Mouse (Mus musculus): ENCODE measurements at regions not wholly inside any gene's neighbourhood (a gene's known extent, or its start where the extent isn't known, plus 50 kb on each side); places are given as distances from the start of the nearest gene placed in this dataset.

DNA sequence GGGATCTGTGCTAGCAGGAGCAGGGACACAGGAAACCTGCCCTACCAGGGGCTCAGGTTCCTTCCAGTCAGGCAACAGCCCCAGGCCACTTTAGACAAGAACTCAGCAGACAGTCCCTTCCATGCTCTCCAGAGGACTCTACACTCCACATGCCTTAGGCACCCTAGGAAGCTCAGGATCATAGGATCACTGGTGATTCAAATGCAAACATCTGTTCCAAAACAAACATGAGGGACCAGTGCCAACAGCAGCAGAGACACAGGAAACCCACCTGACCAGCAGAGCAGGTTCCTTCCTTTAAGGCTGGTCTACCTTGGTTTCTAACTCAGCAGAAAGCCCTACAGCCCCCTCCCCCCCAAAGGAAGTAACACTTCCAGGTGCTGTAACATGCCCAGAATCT, 236.5 kb upstream of the Actrt1 start:
- H3K9me3 ChIP-seq (ENCODE audit: low read depth, low read length), result no peaks in the 10 kb centered on the region
- no peaks in the 10 kb centered on the region for H3K36me3 ChIP-seq (ENCODE audit: insufficient read depth)
- TF ChIP-seq CTCF (IDR thresholded peaks at IDR 0.05; ENCODE audit: low read depth), result no peak
- no peaks in the 10 kb centered on the region for H3K27me3 ChIP-seq (ENCODE audit: insufficient read depth, low read length)
- H3K4me1 ChIP-seq (ENCODE audit: insufficient read depth), result no peaks in the 10 kb centered on the region
- no peak overlapping the region for H3K4me3 ChIP-seq (ENCODE audit: low read depth, low read length)
- DNase-seq, result peak; percentile 0
- ATAC-seq (ENCODE audit: insufficient read depth), result peak; percentile 44; the same call in 1 of the 2 replicates
- H3K4me2 ChIP-seq, result no peak overlapping the region
- H3K27ac ChIP-seq (ENCODE audit: low read depth), result no peak overlapping the region
- no peak overlapping the region for H3K9ac ChIP-seq

Measured in lung, embryonic 14.5 days (tissue).